In genomic region chr2:118573135-118573534, GRCm38 (mm10) we compare ENCODE assay signal across 27 mouse cellular contexts. TPM values are rescaled to one million over a fixed set of nuclear protein-coding genes. Genes with fewer than 3 reads are reported as not detected.
DNase-seq lines count a peak whose midpoint lies in the region; ATAC-seq and TF ChIP-seq lines count a peak whose summit lies in the region.
"Had no signal": no experiment of that assay in that cellular context is flagged by ENCODE, and none has a peak within 500 bp of the region (broad histone marks: within the 10 kb centered on the region; RNA-seq: fewer than 3 reads in every experiment).

No protein-coding gene starts in this region.

- WGBS in stomach, postnatal 0 days, result 50% methylated on average over 3 of the region's 3 CpGs
- 66% methylated on average over 3 of the region's 3 CpGs for WGBS in liver, embryonic 11.5 days

- peaks cover 19 to 43% of the 10 kb centered on the region in 2 experiments for H3K4me1 ChIP-seq in MEL (ENCODE audit: control insufficient read depth in 1 of 2, insufficient read depth in 2 of 2, low read length in 2 of 2)
- no peaks in the 10 kb centered on the region for H3K4me1 ChIP-seq in stomach, postnatal 0 days (replicated peaks; ENCODE audit: control insufficient read depth, insufficient read depth)
- H3K4me1 ChIP-seq in liver, embryonic 11.5 days (replicated peaks; ENCODE audit: control insufficient read depth, insufficient read depth, low read length), result no peaks in the 10 kb centered on the region
- H3K4me1 ChIP-seq: embryonic facial prominence, embryonic 12.5 days; forebrain, embryonic 13.5 days; forebrain, embryonic 15.5 days had no signal

- H3K4me3 ChIP-seq in MEL (ENCODE audit: control insufficient read depth in 1 of 2, insufficient read depth in 1 of 2, low read depth in 2 of 2, low read length in 2 of 2), result no peak overlapping the region
- H3K4me3 ChIP-seq in stomach, postnatal 0 days (ENCODE audit: low read depth, low read length), result no peak overlapping the region
- no peak overlapping the region for H3K4me3 ChIP-seq in liver, embryonic 11.5 days (ENCODE audit: low read depth, low read length)
- H3K4me3 ChIP-seq: embryonic facial prominence, embryonic 10.5 days; embryonic facial prominence, embryonic 12.5 days; forebrain, embryonic 13.5 days; forebrain, embryonic 15.5 days had no signal

- H3K36me3 ChIP-seq in MEL (ENCODE audit: control insufficient read depth in 1 of 2, insufficient read depth in 2 of 2, low read length in 2 of 2), result peaks cover 0 to 29% of the 10 kb centered on the region in 2 experiments; a peak in 2 of 4 replicates
- H3K36me3 ChIP-seq in stomach, postnatal 0 days (ENCODE audit: control insufficient read depth, insufficient read depth, low read length), result no peaks in the 10 kb centered on the region
- no peaks in the 10 kb centered on the region for H3K36me3 ChIP-seq in liver, embryonic 11.5 days (ENCODE audit: control insufficient read depth, insufficient read depth, low read length)
- H3K36me3 ChIP-seq: embryonic facial prominence, embryonic 10.5 days; embryonic facial prominence, embryonic 12.5 days; forebrain, embryonic 15.5 days; G1E had no signal

- TF ChIP-seq POLR2A in MEL (IDR thresholded peaks at IDR 0.05; ENCODE audit: control insufficient read depth in 1 of 2, insufficient read depth in 1 of 2, low read depth in 1 of 2, low read length in 2 of 2, poor library complexity in 1 of 2), result no peak

- ATAC-seq in common myeloid progenitor, adult 5-6 weeks (replicated peaks; ENCODE audit: low read depth, poor library complexity, severe bottlenecking), result 0 out of 2 replicates have a peak, but pooled peaks have one; percentile 8
- ATAC-seq in megakaryocyte progenitor cell, adult 5-6 weeks (replicated peaks; ENCODE audit: poor library complexity), result peak; percentile 55
- ATAC-seq in stomach, postnatal 0 days (ENCODE audit: low FRiP score, low TSS enrichment), result peak; percentile 56; the same call in 1 of the 2 replicates
- ATAC-seq in liver, embryonic 11.5 days (replicated peaks; ENCODE audit: low FRiP score), result no peak
- ATAC-seq: activated CD4-positive, CD25-positive, alpha-beta regulatory T cell, adult 4 months; CD4-positive, CD25-positive, alpha-beta regulatory T cell, adult 4 months; forebrain, embryonic 13.5 days; forebrain, embryonic 15.5 days; forebrain, postnatal 0 days; Patski had no signal

- no peaks in the 10 kb centered on the region for H3K27me3 ChIP-seq in MEL (ENCODE audit: control insufficient read depth in 1 of 2, insufficient read depth in 2 of 2, low read length in 2 of 2)
- no peaks in the 10 kb centered on the region for H3K27me3 ChIP-seq in stomach, postnatal 0 days (ENCODE audit: control insufficient read depth, insufficient read depth, low read length)
- no peaks in the 10 kb centered on the region for H3K27me3 ChIP-seq in liver, embryonic 11.5 days (replicated peaks; ENCODE audit: control insufficient read depth, insufficient read depth, low read length)
- H3K27me3 ChIP-seq: CH12.LX; embryonic facial prominence, embryonic 12.5 days; forebrain, embryonic 13.5 days; forebrain, embryonic 15.5 days; Patski had no signal

- H3K79me2 ChIP-seq in MEL (ENCODE audit: control insufficient read depth, insufficient read depth, low read length, poor library complexity), result no peaks in the 10 kb centered on the region

- TF ChIP-seq RAD21 in MEL (IDR thresholded peaks at IDR 0.05; ENCODE audit: low read depth, low read length), result no peak

- no peaks in the 10 kb centered on the region for H3K9me3 ChIP-seq in MEL (replicated peaks; ENCODE audit: insufficient read depth, low read length)
- H3K9me3 ChIP-seq in stomach, postnatal 0 days (ENCODE audit: control insufficient read depth, low read length), result no peaks in the 10 kb centered on the region
- H3K9me3 ChIP-seq in liver, embryonic 11.5 days (ENCODE audit: control insufficient read depth, low read length), result no peaks in the 10 kb centered on the region
- H3K9me3 ChIP-seq: embryonic facial prominence, embryonic 10.5 days; embryonic facial prominence, embryonic 12.5 days; forebrain, embryonic 13.5 days; forebrain, embryonic 15.5 days; G1E had no signal

- peak overlapping the region; percentile 84 for H3K27ac ChIP-seq in MEL (ENCODE audit: control insufficient read depth, low read depth, low read length)
- H3K27ac ChIP-seq in stomach, postnatal 0 days (replicated peaks), result no peak overlapping the region
- H3K27ac ChIP-seq in liver, embryonic 11.5 days (ENCODE audit: low read depth, low read length), result no peak overlapping the region
- H3K27ac ChIP-seq: embryonic facial prominence, embryonic 10.5 days; embryonic facial prominence, embryonic 12.5 days; forebrain, embryonic 13.5 days; forebrain, embryonic 15.5 days had no signal

- TF ChIP-seq EP300 in MEL (IDR thresholded peaks at IDR 0.05; ENCODE audit: low read depth in 1 of 2, low read length in 2 of 2), result peak; percentile 94
- no peak for TF ChIP-seq EP300 in stomach, postnatal 0 days (optimal IDR thresholded peaks at IDR 0.05)

- no peak overlapping the region for H3K4me2 ChIP-seq in stomach, postnatal 0 days (replicated peaks; ENCODE audit: low read depth)
- no peak overlapping the region for H3K4me2 ChIP-seq in liver, embryonic 11.5 days
- H3K4me2 ChIP-seq: embryonic facial prominence, embryonic 12.5 days; forebrain, embryonic 13.5 days; forebrain, embryonic 15.5 days had no signal

- no peak overlapping the region; the same call in none of the 2 replicates for H3K9ac ChIP-seq in MEL (ENCODE audit: control insufficient read depth, low read depth, low read length, poor library complexity, severe bottlenecking)
- H3K9ac ChIP-seq in stomach, postnatal 0 days (ENCODE audit: low read length), result no peak overlapping the region
- no peak overlapping the region for H3K9ac ChIP-seq in liver, embryonic 11.5 days (ENCODE audit: low read depth, low read length)
- H3K9ac ChIP-seq: embryonic facial prominence, embryonic 12.5 days; forebrain, embryonic 13.5 days; forebrain, embryonic 15.5 days; forebrain, postnatal 0 days had no signal

- no peak for TF ChIP-seq CTCF in MEL (IDR thresholded peaks at IDR 0.05 in 2 of 3, conservative IDR thresholded peaks at IDR 0.05 in 1 of 3; ENCODE audit: control insufficient read depth in 1 of 3, insufficient read depth in 1 of 3, low read depth in 2 of 3, low read length in 3 of 3, poor library complexity in 1 of 3, severe bottlenecking in 1 of 3)
- TF ChIP-seq CTCF in stomach, postnatal 0 days (IDR thresholded peaks at IDR 0.05; ENCODE audit: low read depth), result no peak

- DNase-seq in MEL (ENCODE audit: low read depth, low spot score), result peak; percentile 85
- DNase-seq in stomach, postnatal 0 days (ENCODE audit: low spot score), result no peak
- no peak for DNase-seq in thymus, postnatal 25 days
- no peak for DNase-seq in liver, embryonic 11.5 days (ENCODE audit: low spot score)
- no peak for DNase-seq in right cerebral cortex, postnatal 4 days
- no peak for DNase-seq in right cerebral cortex, adult 18-20 months
- DNase-seq: adrenal gland, adult 8-10 months; adrenal gland, postnatal 14 days; adrenal gland, postnatal 36 days; B cell, adult 2 months; cerebellum, adult 11-12 months; cerebellum, adult 2 months; cerebellum, adult 9-10 months; cerebellum, postnatal 14 days; cerebellum, postnatal 36 days; forebrain, postnatal 0 days had no signal

TF ChIP-seq in MEL, 35 proteins besides CTCF, POLR2A, EP300 and RAD21 (continues in another document):
- TF ChIP-seq GABPA (IDR thresholded peaks at IDR 0.05; ENCODE audit: low read depth, low read length), result no peak
- no peak for TF ChIP-seq POLR2AphosphoS2 (IDR thresholded peaks at IDR 0.05; ENCODE audit: low read length)
- peak; percentile 70 for TF ChIP-seq MYB (IDR thresholded peaks at IDR 0.05; ENCODE audit: low read depth, low read length)
- TF ChIP-seq MAZ (IDR thresholded peaks at IDR 0.05; ENCODE audit: low read depth, low read length), result no peak
- TF ChIP-seq CHD2 (IDR thresholded peaks at IDR 0.05; ENCODE audit: low read length), result no peak
- TF ChIP-seq NRF1 (IDR thresholded peaks at IDR 0.05; ENCODE audit: insufficient read depth, low read depth, low read length, poor library complexity, severe bottlenecking), result no peak
- peak; percentile 55 for TF ChIP-seq TAL1 (IDR thresholded peaks at IDR 0.05; ENCODE audit: low read length)
- peak; percentile 71; the same call in 1 of the 2 replicates for TF ChIP-seq SIN3A (IDR thresholded peaks at IDR 0.05; ENCODE audit: low read length)
- TF ChIP-seq SMC3 (IDR thresholded peaks at IDR 0.05; ENCODE audit: low read depth, low read length), result no peak
- TF ChIP-seq ZKSCAN1 (IDR thresholded peaks at IDR 0.05; ENCODE audit: low read depth, low read length), result no peak
- peak; percentile 95 for TF ChIP-seq TCF12 (IDR thresholded peaks at IDR 0.05; ENCODE audit: low read depth, low read length)
- TF ChIP-seq ETS1 (IDR thresholded peaks at IDR 0.05; ENCODE audit: low read depth, low read length), result peak; percentile 96
- no peak for TF ChIP-seq NELFE (IDR thresholded peaks at IDR 0.05; ENCODE audit: low read depth, low read length)
- no peak for TF ChIP-seq ZC3H11A (IDR thresholded peaks at IDR 0.05; ENCODE audit: low read depth, low read length)
- TF ChIP-seq GATA1 (IDR thresholded peaks at IDR 0.05; ENCODE audit: low read depth, low read length), result peak; percentile 96
- TF ChIP-seq E2F4 (IDR thresholded peaks at IDR 0.05; ENCODE audit: borderline replicate concordance, low read depth, low read length), result no peak
- no peak for TF ChIP-seq KAT2A (conservative IDR thresholded peaks at IDR 0.05; ENCODE audit: low read depth, low read length)

RNA-seq across cellular contexts. Expression of gene Bmf, which starts 23.6 kb away (rescaled TPM):
- total RNA-seq in MEL (2012; rRNA removed), result 0.39 TPM in 2 replicates
- under 1 TPM in 1 of 2 experiments, not detected in 1; 0.50 TPM for polyA plus RNA-seq in MEL (2012; ENCODE audit: insufficient read depth in 1 of 2, insufficient read length in 2 of 2, low read depth in 1 of 2, low replicate concordance in 2 of 2, missing spikeins in 1 of 2)
- total RNA-seq in common myeloid progenitor, adult 5-6 weeks (2017), result 0.37 and 0.44 TPM in 2 replicates
- total RNA-seq in megakaryocyte progenitor cell, adult 5-6 weeks (2015), result 0.20 and 0.56 TPM in 2 replicates
- total RNA-seq in megakaryocyte progenitor cell, adult 5-6 weeks (2017), result 0.51 and 0.71 TPM in 2 replicates
- polyA plus RNA-seq in stomach, postnatal 0 days (2015; fragmentation: Nextera tagmentation; extraction: Ambion mirVana), result 2.3 and 2.8 TPM in 2 replicates
- polyA plus RNA-seq in liver, embryonic 11.5 days (2014; fragmentation: Nextera tagmentation; extraction: Ambion mirVana), result 1.0 and 1.9 TPM in 2 replicates
- polyA plus RNA-seq: G1E had no signal

RNA-seq across cellular contexts. Expression of gene Bub1b, which starts 24.9 kb away (rescaled TPM):
- total RNA-seq in MEL (2012; rRNA removed), result 87.5 and 118 TPM in 2 replicates
- 100 to 1,000 TPM in 1 of 2 experiments, not detected in 1; 120 TPM for polyA plus RNA-seq in MEL (2012; ENCODE audit: insufficient read depth in 1 of 2, insufficient read length in 2 of 2, low read depth in 1 of 2, low replicate concordance in 2 of 2, missing spikeins in 1 of 2)
- 103 and 106 TPM in 2 replicates for total RNA-seq in common myeloid progenitor, adult 5-6 weeks (2017)
- 38.1 and 42.7 TPM in 2 replicates for total RNA-seq in megakaryocyte progenitor cell, adult 5-6 weeks (2015)
- total RNA-seq in megakaryocyte progenitor cell, adult 5-6 weeks (2017), result 123 and 126 TPM in 2 replicates
- polyA plus RNA-seq in stomach, postnatal 0 days (2015; fragmentation: Nextera tagmentation; extraction: Ambion mirVana), result 9.8 and 11.4 TPM in 2 replicates
- polyA plus RNA-seq in liver, embryonic 11.5 days (2014; fragmentation: Nextera tagmentation; extraction: Ambion mirVana), result 97.7 and 112 TPM in 2 replicates
